In genomic region chr7:92937955-92938354, GRCm38 (mm10) we compare ENCODE assay signal across 9 mouse cellular contexts.
DNase-seq lines count a peak whose midpoint lies in the region; ATAC-seq and TF ChIP-seq lines count a peak whose summit lies in the region.
"Had no signal": no experiment of that assay in that cellular context is flagged by ENCODE, and none has a peak within 500 bp of the region (broad histone marks: within the 10 kb centered on the region; RNA-seq: fewer than 3 reads in every experiment).

No protein-coding gene starts in this region.

- 22% methylated on average over 6 of the region's 6 CpGs for WGBS in midbrain, embryonic 12.5 days
- WGBS in hindbrain, embryonic 12.5 days = 19% methylated on average over 6 of the region's 6 CpGs

- H3K4me2 ChIP-seq in midbrain, embryonic 12.5 days (replicated peaks) = no peak overlapping the region
- no peak overlapping the region for H3K4me2 ChIP-seq in hindbrain, embryonic 12.5 days (replicated peaks)
- H3K4me2 ChIP-seq: heart, embryonic 13.5 days had no signal

- H3K4me1 ChIP-seq in cortical plate, adult 2 months (ENCODE audit: control insufficient read depth, insufficient read depth, low read length) = no peaks in the 10 kb centered on the region
- peaks cover 18% of the 10 kb centered on the region for H3K4me1 ChIP-seq in midbrain, embryonic 12.5 days
- no peaks in the 10 kb centered on the region for H3K4me1 ChIP-seq in hindbrain, embryonic 12.5 days

- no peak overlapping the region for H3K27ac ChIP-seq in cortical plate, adult 2 months (ENCODE audit: insufficient read depth, low read length)
- H3K27ac ChIP-seq in midbrain, embryonic 12.5 days (replicated peaks) = no peak overlapping the region
- no peak overlapping the region for H3K27ac ChIP-seq in hindbrain, embryonic 12.5 days
- H3K27ac ChIP-seq: heart, embryonic 13.5 days had no signal

- TF ChIP-seq CTCF in cortical plate, adult 2 months (IDR thresholded peaks at IDR 0.05; ENCODE audit: extremely low read depth, insufficient read depth, low read length) = peak; percentile 41

- H3K9me3 ChIP-seq in midbrain, embryonic 12.5 days = no peaks in the 10 kb centered on the region
- no peaks in the 10 kb centered on the region for H3K9me3 ChIP-seq in hindbrain, embryonic 12.5 days (replicated peaks)
- H3K9me3 ChIP-seq: heart, embryonic 13.5 days had no signal

- H3K36me3 ChIP-seq in midbrain, embryonic 12.5 days = no peaks in the 10 kb centered on the region
- no peaks in the 10 kb centered on the region for H3K36me3 ChIP-seq in hindbrain, embryonic 12.5 days
- H3K36me3 ChIP-seq: heart, embryonic 13.5 days had no signal

- H3K9ac ChIP-seq in midbrain, embryonic 12.5 days (replicated peaks) = no peak overlapping the region
- no peak overlapping the region for H3K9ac ChIP-seq in hindbrain, embryonic 12.5 days
- H3K9ac ChIP-seq: heart, embryonic 13.5 days had no signal

- peaks cover 10% of the 10 kb centered on the region; the same call in 1 of the 2 replicates for H3K27me3 ChIP-seq in midbrain, embryonic 12.5 days
- no peaks in the 10 kb centered on the region for H3K27me3 ChIP-seq in hindbrain, embryonic 12.5 days
- H3K27me3 ChIP-seq: heart, embryonic 13.5 days had no signal

- no peak for TF ChIP-seq POLR2A in cortical plate, adult 2 months (IDR thresholded peaks at IDR 0.05; ENCODE audit: extremely low read depth, insufficient read depth, low read length)

- peak; percentile 32; the same call in 1 of the 2 replicates for ATAC-seq in midbrain, embryonic 12.5 days (ENCODE audit: low FRiP score, low read depth)
- no peak for ATAC-seq in hindbrain, embryonic 12.5 days (ENCODE audit: low FRiP score)

- H3K4me3 ChIP-seq in cortical plate, adult 2 months (ENCODE audit: insufficient read depth, low read length) = no peak overlapping the region
- no peak overlapping the region for H3K4me3 ChIP-seq in midbrain, embryonic 12.5 days
- no peak overlapping the region for H3K4me3 ChIP-seq in hindbrain, embryonic 12.5 days
- H3K4me3 ChIP-seq: heart, embryonic 13.5 days had no signal

- DNase-seq in adrenal gland, adult (ENCODE audit: inconsistent age in 2 of 2, low spot score in 1 of 2) = peak; percentile 43 to 73
- no peak for DNase-seq in adrenal gland, postnatal 4 days (ENCODE audit: low spot score in 2 of 2)
- peak; percentile 15 for DNase-seq in layer of hippocampus, adult 11-12 months (ENCODE audit: low spot score)
- DNase-seq in layer of hippocampus, adult 9-11 months = no peak
- DNase-seq in MEL-GATA-1-ER (ENCODE audit: extremely low read depth, low read depth) = peak; percentile 47

Comparison
In these comparisons a context has a peak if more than half of its experiments do, and no peak if none do; other contexts are left out.
1. DNase-seq: peak in adrenal gland, adult (2 of 2), layer of hippocampus, adult 11-12 months (single experiment) and MEL-GATA-1-ER (single experiment); none in adrenal gland, postnatal 4 days (0 of 2) and layer of hippocampus, adult 9-11 months (single experiment).